Mouse (Mus musculus): ENCODE results near the gene Spata5. TPM values are rescaled to one million over a fixed set of nuclear protein-coding genes. Genes with fewer than 3 reads are reported as not detected.
"Not testable (repeated sequence)": the region's sequence is repeated elsewhere in the genome, so short reads cannot be mapped to it uniquely, and the experiment has no call there.

The Spata5 gene
- total and polyA plus RNA-seq, 2 experiments from 2014 or later: 21.0 to 33.3 TPM

DNA sequence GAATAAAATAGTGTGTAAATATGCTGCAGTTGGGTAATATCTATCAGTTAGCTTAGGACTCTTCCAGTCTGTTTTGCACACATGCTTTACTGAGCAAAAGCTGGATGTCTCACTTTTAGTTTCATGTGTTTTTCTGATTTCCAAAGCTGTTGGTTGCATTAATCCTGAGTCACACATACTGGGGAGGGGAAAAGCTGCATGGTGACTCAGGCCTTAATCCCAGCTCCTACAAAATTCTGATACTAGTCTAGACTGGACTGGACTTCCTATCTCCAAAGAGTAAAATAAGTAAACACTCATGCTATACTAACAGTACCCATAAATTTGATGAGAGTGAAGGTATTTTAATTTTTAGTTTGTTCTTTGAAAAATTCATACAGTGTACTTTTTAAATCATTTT is 84.2 kb downstream of the Spata5 start:
- Histone ChIP-seq H3K4me2 (ENCODE audit: low read depth) (no peak overlapping the region), H3K9ac (no peak overlapping the region), H3K4me1 (ENCODE audit: insufficient read depth) (no peaks in the 10 kb centered on the region), H3K27me3 (ENCODE audit: insufficient read depth, low read length) (no peaks in the 10 kb centered on the region), H3K27ac (ENCODE audit: low read depth, low read length) (no peak overlapping the region), H3K9me3 (ENCODE audit: low read length) (no peaks in the 10 kb centered on the region), H3K4me3 (ENCODE audit: low read depth, low read length) (no peak overlapping the region), H3K36me3 (ENCODE audit: insufficient read depth) (no peaks in the 10 kb centered on the region)
- DNase-seq (no peak), ATAC-seq (no peak)
- TF ChIP-seq CTCF (IDR thresholded peaks at IDR 0.05; ENCODE audit: low read depth): no peak

DNA sequence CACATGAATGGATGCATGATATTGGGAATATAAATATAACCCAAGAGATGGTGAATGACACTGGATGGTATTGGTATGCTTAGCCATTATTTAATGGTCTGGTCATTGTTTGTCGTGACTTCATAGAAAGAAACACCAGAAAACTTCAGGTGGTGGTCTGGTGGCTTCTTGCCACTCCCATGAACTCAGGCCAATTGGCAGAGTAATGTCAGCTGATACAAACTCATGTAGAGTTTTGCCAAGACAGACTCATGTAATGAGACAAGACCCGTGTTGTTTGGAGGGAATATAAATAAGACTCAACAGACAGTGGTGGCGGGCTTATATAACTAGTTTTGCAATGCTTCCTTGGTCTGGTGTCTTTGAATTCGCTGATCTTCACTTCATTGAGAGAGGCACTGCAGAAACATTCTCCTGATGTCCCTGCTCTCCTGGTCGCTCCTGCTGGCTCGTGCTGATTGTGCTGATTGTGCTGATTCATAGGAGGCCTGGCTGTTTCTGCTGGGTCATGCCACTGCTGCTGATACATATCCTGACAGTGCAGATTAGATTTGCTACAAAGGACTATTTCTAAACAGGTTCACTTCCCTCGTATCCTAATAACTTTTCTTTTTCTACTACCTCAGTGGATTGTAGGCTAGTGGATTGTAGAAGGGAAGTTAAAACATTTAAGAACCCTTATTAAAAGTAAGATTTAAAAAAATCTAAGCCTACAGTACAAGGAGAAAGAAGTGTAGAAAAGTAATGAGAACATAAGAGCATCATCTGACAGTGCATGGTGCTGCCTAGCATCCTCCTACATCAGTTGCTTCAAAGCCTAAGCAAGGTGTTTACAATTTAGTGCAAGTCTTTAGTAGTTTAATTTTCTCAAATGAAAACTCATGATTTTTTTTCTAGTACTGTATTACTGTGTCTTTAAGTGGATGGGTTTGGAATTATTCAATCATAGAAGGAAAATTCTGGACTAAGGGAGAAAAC is 90.6 kb downstream of the Spata5 start:
- 75% methylated on average over 7 of the region's 7 CpGs for WGBS
- no peak for DNase-seq
- Histone ChIP-seq H3K4me1 (ENCODE audit: insufficient read depth) (no peaks in the 10 kb centered on the region), H3K9me3 (ENCODE audit: low read length) (no peaks in the 10 kb centered on the region), H3K27ac (ENCODE audit: low read depth, low read length) (no peak overlapping the region), H3K4me3 (ENCODE audit: low read depth, low read length) (no peak overlapping the region), H3K9ac (no peak overlapping the region), H3K4me2 (ENCODE audit: low read depth) (no peak overlapping the region), H3K27me3 (ENCODE audit: insufficient read depth, low read length) (no peaks in the 10 kb centered on the region), H3K36me3 (ENCODE audit: insufficient read depth) (no peaks in the 10 kb centered on the region)
- ATAC-seq: no peak
- no peak for TF ChIP-seq CTCF (IDR thresholded peaks at IDR 0.05; ENCODE audit: low read depth)

DNA sequence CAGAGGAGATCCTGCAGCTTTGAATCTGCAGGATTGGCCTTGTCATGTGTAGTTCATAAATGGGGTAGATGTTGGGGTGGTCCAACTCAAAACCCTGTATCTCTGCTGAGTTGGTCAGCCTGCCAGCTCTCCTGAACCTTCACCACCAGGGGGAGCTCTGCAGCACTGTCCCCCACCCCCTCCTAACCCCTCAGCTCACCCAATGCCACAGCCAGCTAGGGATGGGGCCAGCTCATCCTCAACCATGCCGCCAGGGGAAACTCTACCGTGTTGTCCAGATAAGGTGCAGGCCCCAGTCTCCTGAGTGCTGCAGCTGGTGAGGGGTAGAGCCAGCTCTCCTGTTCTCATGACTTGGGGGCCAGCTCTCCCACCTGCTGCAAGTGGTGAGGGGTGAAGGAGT is 95.8 kb downstream of the Spata5 start:
- H3K9me3 ChIP-seq (ENCODE audit: low read length): no peaks in the 10 kb centered on the region
- ATAC-seq: no peak
- no peaks in the 10 kb centered on the region for H3K36me3 ChIP-seq (ENCODE audit: insufficient read depth)
- no peaks in the 10 kb centered on the region for H3K27me3 ChIP-seq (ENCODE audit: insufficient read depth, low read length)
- peak; percentile 53 for TF ChIP-seq CTCF (IDR thresholded peaks at IDR 0.05; ENCODE audit: low read depth)
- no peak overlapping the region for H3K4me3 ChIP-seq (ENCODE audit: low read depth, low read length)
- no peak overlapping the region for H3K4me2 ChIP-seq (ENCODE audit: low read depth)
- H3K4me1 ChIP-seq (ENCODE audit: insufficient read depth): no peaks in the 10 kb centered on the region
- no peak overlapping the region for H3K9ac ChIP-seq
- DNase-seq: no peak
- WGBS: 35% methylated on average over 2 of the region's 2 CpGs
- no peak overlapping the region for H3K27ac ChIP-seq (ENCODE audit: low read depth, low read length)

DNA sequence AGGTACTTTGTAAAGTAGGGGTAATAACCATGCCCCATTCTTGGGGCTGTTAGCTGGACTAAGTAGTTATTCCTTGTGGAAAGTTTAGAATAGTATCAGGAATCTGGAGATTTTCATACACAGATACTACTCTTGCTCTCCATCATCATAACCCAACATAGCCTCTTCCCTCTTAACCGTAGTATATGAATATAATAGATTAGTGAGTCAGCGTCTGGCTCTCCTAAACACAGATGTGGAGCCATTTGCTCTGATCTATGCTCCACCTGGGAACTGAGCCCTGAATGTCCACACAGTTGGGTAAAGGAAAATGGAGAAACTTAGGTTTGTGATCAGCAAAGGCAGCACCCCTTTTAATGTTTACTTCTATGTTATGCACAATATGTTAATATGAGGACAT is 96.7 kb downstream of the Spata5 start:
- H3K27me3 ChIP-seq (ENCODE audit: insufficient read depth, low read length): no peaks in the 10 kb centered on the region
- H3K4me3 ChIP-seq (ENCODE audit: low read depth, low read length): no peak overlapping the region
- ATAC-seq (no peak), DNase-seq (no peak)
- H3K27ac ChIP-seq (ENCODE audit: low read depth, low read length): no peak overlapping the region
- no peaks in the 10 kb centered on the region for H3K9me3 ChIP-seq (ENCODE audit: low read length)
- H3K9ac ChIP-seq: no peak overlapping the region
- TF ChIP-seq CTCF (IDR thresholded peaks at IDR 0.05; ENCODE audit: low read depth): no peak
- WGBS: 97% methylated on average over 2 of the region's 2 CpGs
- H3K4me2 ChIP-seq (ENCODE audit: low read depth): no peak overlapping the region
- H3K4me1 ChIP-seq (ENCODE audit: insufficient read depth): no peaks in the 10 kb centered on the region
- H3K36me3 ChIP-seq (ENCODE audit: insufficient read depth): no peaks in the 10 kb centered on the region

DNA sequence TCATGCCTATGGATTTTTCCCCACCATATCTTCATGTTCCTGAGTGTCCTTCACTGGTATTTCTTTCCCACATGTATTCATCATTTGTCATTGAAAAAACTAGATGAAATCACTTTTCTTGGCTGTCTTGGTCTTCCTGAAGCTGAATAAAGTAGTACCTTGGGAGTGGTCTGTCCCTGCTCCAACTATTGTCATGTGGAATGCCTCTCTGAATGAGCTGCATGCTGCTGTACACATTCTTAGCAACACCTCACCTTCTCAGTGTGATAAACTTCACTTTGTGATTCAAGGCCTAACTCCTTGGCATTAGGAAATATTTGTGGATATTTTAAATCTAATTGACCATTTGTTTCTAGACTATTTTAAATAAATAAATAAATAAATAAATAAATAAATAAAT is 98.9 kb downstream of the Spata5 start:
- ATAC-seq (no peak), DNase-seq (no peak)
- TF ChIP-seq CTCF (IDR thresholded peaks at IDR 0.05; ENCODE audit: low read depth): no peak
- H3K27me3 ChIP-seq (ENCODE audit: insufficient read depth, low read length): no peaks in the 10 kb centered on the region
- no peak overlapping the region for H3K27ac ChIP-seq (ENCODE audit: low read depth, low read length)
- no peak overlapping the region for H3K9ac ChIP-seq
- no peak overlapping the region for H3K4me3 ChIP-seq (ENCODE audit: low read depth, low read length)
- no peaks in the 10 kb centered on the region for H3K9me3 ChIP-seq (ENCODE audit: low read length)
- no peaks in the 10 kb centered on the region for H3K4me1 ChIP-seq (ENCODE audit: insufficient read depth)
- H3K36me3 ChIP-seq (ENCODE audit: insufficient read depth): no peaks in the 10 kb centered on the region
- H3K4me2 ChIP-seq (ENCODE audit: low read depth): no peak overlapping the region

DNA sequence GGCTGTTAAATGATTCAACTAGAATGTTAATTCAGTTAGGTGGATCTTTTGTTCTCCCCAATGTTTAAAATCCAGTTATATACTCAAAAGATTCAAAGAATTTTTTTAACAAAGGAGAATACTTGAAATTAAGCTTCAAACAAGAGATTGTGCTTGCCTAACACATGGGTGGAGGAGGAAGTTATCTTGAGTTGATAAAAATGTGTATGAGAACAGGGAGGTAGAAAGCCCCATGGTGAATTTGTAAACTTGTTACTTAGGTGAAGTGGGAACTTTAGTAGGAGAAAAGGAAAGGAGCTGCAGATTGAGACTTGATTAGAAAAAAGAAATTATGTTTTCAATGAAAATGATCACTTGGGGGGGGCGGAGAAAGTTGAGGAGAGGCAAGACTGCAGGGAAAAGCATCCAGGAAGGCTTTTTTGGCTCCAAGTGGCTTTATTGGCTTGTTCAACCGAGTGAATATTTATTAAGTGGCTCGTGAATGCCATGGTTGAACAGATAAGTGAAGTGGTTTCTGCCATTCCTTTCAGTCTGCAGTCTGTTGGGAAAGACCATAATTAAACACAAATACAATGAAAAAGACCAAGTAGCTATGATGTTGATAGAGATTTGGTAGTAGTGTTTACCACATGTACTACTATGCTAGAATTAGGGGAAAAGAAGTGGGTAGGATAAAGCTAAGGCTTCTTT is 100.8 kb downstream of the Spata5 start:
- Histone ChIP-seq H3K27ac (ENCODE audit: low read depth, low read length) (no peak overlapping the region), H3K9me3 (ENCODE audit: low read length) (no peaks in the 10 kb centered on the region), H3K4me1 (ENCODE audit: insufficient read depth) (no peaks in the 10 kb centered on the region), H3K27me3 (ENCODE audit: insufficient read depth, low read length) (no peaks in the 10 kb centered on the region), H3K4me3 (ENCODE audit: low read depth, low read length) (no peak overlapping the region), H3K4me2 (ENCODE audit: low read depth) (no peak overlapping the region), H3K9ac (no peak overlapping the region), H3K36me3 (ENCODE audit: insufficient read depth) (no peaks in the 10 kb centered on the region)
- WGBS: 56% methylated on average over 3 of the region's 3 CpGs
- DNase-seq (no peak), ATAC-seq (no peak)
- no peak for TF ChIP-seq CTCF (IDR thresholded peaks at IDR 0.05; ENCODE audit: low read depth)

DNA sequence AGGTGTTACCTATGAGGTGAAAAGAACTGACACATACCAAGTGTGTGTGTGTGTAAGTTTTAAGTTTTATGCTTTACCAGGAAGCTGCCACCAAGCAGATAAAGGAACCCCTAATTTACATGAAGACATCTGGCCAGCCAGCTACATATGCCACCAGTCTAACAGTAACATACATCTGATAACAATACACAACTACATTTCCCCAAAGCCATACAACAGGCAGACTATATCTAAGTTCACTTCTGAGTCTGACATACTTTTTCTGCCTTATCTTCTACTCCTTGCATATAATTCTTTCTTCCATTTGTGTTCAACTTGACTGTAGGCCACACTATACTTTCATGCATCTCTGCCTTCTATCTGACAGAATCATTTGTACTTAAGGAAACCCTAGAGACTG is 112.4 kb downstream of the Spata5 start:
- no peak overlapping the region for H3K4me2 ChIP-seq (ENCODE audit: low read depth)
- no peak for ATAC-seq
- no peaks in the 10 kb centered on the region for H3K9me3 ChIP-seq (ENCODE audit: low read length)
- H3K9ac ChIP-seq: no peak overlapping the region
- no peaks in the 10 kb centered on the region for H3K4me1 ChIP-seq (ENCODE audit: insufficient read depth)
- H3K36me3 ChIP-seq (ENCODE audit: insufficient read depth): no peaks in the 10 kb centered on the region
- no peak overlapping the region for H3K4me3 ChIP-seq (ENCODE audit: low read depth, low read length)
- DNase-seq: no peak
- no peak overlapping the region for H3K27ac ChIP-seq (ENCODE audit: low read depth, low read length)
- no peaks in the 10 kb centered on the region for H3K27me3 ChIP-seq (ENCODE audit: insufficient read depth, low read length)
- TF ChIP-seq CTCF (IDR thresholded peaks at IDR 0.05; ENCODE audit: low read depth): no peak

DNA sequence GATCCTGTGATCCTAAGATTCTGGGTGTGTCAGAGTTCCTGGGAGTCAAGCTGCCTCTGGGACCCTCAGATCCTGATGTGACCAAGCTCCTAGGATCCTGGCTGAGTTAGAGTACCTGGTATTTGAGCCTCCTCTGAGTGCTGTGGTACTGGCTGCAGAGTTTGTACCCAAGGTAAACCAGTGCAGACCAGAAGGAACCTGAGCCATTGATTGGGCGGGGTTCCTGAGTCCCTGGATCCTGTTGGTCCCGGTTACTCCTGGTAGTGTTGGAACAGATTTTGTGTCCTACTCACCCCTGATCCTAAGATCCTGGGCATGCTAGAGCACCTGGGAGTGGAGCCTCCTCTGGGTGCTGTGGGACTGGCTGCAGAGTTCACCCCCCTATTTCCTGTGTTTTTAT is 121.0 kb downstream of the Spata5 start:
- not testable (repeated sequence) for H3K9me3 ChIP-seq (ENCODE audit: low read length); DNase-seq; H3K4me2 ChIP-seq (ENCODE audit: low read depth); H3K9ac ChIP-seq; H3K27ac ChIP-seq (ENCODE audit: low read depth, low read length); ATAC-seq; H3K36me3 ChIP-seq (ENCODE audit: insufficient read depth); H3K4me3 ChIP-seq (ENCODE audit: low read depth, low read length); H3K4me1 ChIP-seq (ENCODE audit: insufficient read depth); H3K27me3 ChIP-seq (ENCODE audit: insufficient read depth, low read length)
- WGBS: 100% methylated on average over 2 of the region's 2 CpGs

All from forebrain, postnatal 0 days (tissue).